Mouse (Mus musculus): ENCODE data around the gene Gpx5. TPM values are rescaled to one million over a fixed set of nuclear protein-coding genes. Genes with fewer than 3 reads are reported as not detected.
"Not testable (repeated sequence)": the region's sequence is repeated elsewhere in the genome, so short reads cannot be mapped to it uniquely, and the experiment has no call there.

Gene Gpx5
- total RNA-seq, 2 experiments from 2014 or later = not detected

GRCm38 (mm10) chr13:21265736-21266135 is 26.8 kb downstream of the Gpx5 start:
- no peak for DNase-seq

- no peak for DNase-seq
Measured at GRCm38 (mm10) chr13:21264366-21264765, 28.2 kb downstream of the Gpx5 start.

GRCm38 (mm10) chr13:21263910-21264309 is 28.6 kb downstream of the Gpx5 start:
- DNase-seq = no peak

- DNase-seq = no peak
Measured at GRCm38 (mm10) chr13:21262787-21263461, 29.6 kb downstream of the Gpx5 start.

GRCm38 (mm10) chr13:21260289-21260688 is 32.2 kb downstream of the Gpx5 start:
- DNase-seq = no peak

GRCm38 (mm10) chr13:21259677-21260113 is 32.8 kb downstream of the Gpx5 start:
- peak; percentile 37 for DNase-seq

GRCm38 (mm10) chr13:21259171-21259631 is 33.3 kb downstream of the Gpx5 start:
- DNase-seq = no peak

GRCm38 (mm10) chr13:21258524-21258923 is 34.0 kb downstream of the Gpx5 start:
- no peak for DNase-seq

GRCm38 (mm10) chr13:21253986-21254385 is 38.5 kb downstream of the Gpx5 start:
- DNase-seq = peak; percentile 38

GRCm38 (mm10) chr13:21253569-21253968 is 39.0 kb downstream of the Gpx5 start:
- DNase-seq = no peak

- no peak for DNase-seq
Measured at GRCm38 (mm10) chr13:21253040-21253439, 39.5 kb downstream of the Gpx5 start.

GRCm38 (mm10) chr13:21250074-21250681 is 42.4 kb downstream of the Gpx5 start:
- DNase-seq = no peak

- DNase-seq = no peak
Measured at GRCm38 (mm10) chr13:21249022-21249421, 43.5 kb downstream of the Gpx5 start.

- DNase-seq = no peak
Measured at GRCm38 (mm10) chr13:21246276-21246675, 46.3 kb downstream of the Gpx5 start.

GRCm38 (mm10) chr13:21244967-21245366 is 47.6 kb downstream of the Gpx5 start:
- DNase-seq = not testable (repeated sequence)

GRCm38 (mm10) chr13:21244089-21244488 is 48.4 kb downstream of the Gpx5 start:
- no peak for DNase-seq

GRCm38 (mm10) chr13:21243196-21243595 is 49.3 kb downstream of the Gpx5 start:
- no peak for DNase-seq

GRCm38 (mm10) chr13:21242408-21243125 is 50.0 kb downstream of the Gpx5 start:
- no peak for DNase-seq

- no peak for DNase-seq
Measured at GRCm38 (mm10) chr13:21240788-21241187, 51.7 kb downstream of the Gpx5 start.

GRCm38 (mm10) chr13:21237161-21237560 is 55.4 kb downstream of the Gpx5 start:
- no peak for DNase-seq

- no peak for DNase-seq
Measured at GRCm38 (mm10) chr13:21236714-21237113, 55.8 kb downstream of the Gpx5 start.
